Comparison of ENCODE assay signal across 8 mouse cellular contexts in genomic region chr5:140767704-140768141, GRCm38 (mm10). TPM values are rescaled to one million over a fixed set of nuclear protein-coding genes. Genes with fewer than 3 reads are reported as not detected.
DNase-seq lines count a peak whose midpoint lies in the region; ATAC-seq lines count a peak whose summit lies in the region.

No protein-coding gene starts in this region.

- H3K27ac ChIP-seq in hindbrain, embryonic 14.5 days: peak overlapping the region; percentile 74
- peak overlapping the region; percentile 86 for H3K27ac ChIP-seq in lung, embryonic 16.5 days (ENCODE audit: low read length)

- H3K4me2 ChIP-seq in hindbrain, embryonic 14.5 days (replicated peaks): peak overlapping the region; percentile 18; the same call in 1 of the 2 replicates
- peak overlapping the region; percentile 3; the same call in 1 of the 2 replicates for H3K4me2 ChIP-seq in lung, embryonic 16.5 days (ENCODE audit: low read depth, low read length)

- peaks cover 41% of the 10 kb centered on the region for H3K4me1 ChIP-seq in hindbrain, embryonic 14.5 days (replicated peaks; ENCODE audit: control insufficient read depth, insufficient read depth, low read length)
- H3K4me1 ChIP-seq in lung, embryonic 16.5 days (replicated peaks; ENCODE audit: control insufficient read depth, insufficient read depth, low read length): peaks cover 37% of the 10 kb centered on the region

- DNase-seq in adrenal gland, adult (ENCODE audit: inconsistent age in 2 of 2, low spot score in 1 of 2): peak; percentile 93 to 96
- peak; percentile 52 for DNase-seq in gastrocnemius, adult 18-20 months (ENCODE audit: low spot score)
- peak; percentile 58 for DNase-seq in hindbrain, embryonic 14.5 days (ENCODE audit: low spot score)
- peak; percentile 67 to 72 for DNase-seq in layer of hippocampus, postnatal 36 days
- peak; percentile 79 for DNase-seq in retina, embryonic 14.5 days (ENCODE audit: low spot score)

- no peaks in the 10 kb centered on the region for H3K27me3 ChIP-seq in hindbrain, embryonic 14.5 days (ENCODE audit: control insufficient read depth, insufficient read depth, low read length)
- H3K27me3 ChIP-seq in lung, embryonic 16.5 days (ENCODE audit: control insufficient read depth, insufficient read depth, low read depth, low read length): no peaks in the 10 kb centered on the region

- WGBS in hindbrain, embryonic 14.5 days: 4% methylated on average over 9 of the region's 9 CpGs
- 24% methylated on average over 9 of the region's 9 CpGs for WGBS in lung, embryonic 16.5 days

- H3K9ac ChIP-seq in hindbrain, embryonic 14.5 days: peak overlapping the region; percentile 43; the same call in 1 of the 2 replicates
- peak overlapping the region; percentile 29 for H3K9ac ChIP-seq in lung, embryonic 16.5 days (ENCODE audit: low read length)

- 0 out of 2 replicates have a peak, but pooled peaks cover under 1% of the 10 kb centered on the region for H3K36me3 ChIP-seq in hindbrain, embryonic 14.5 days (replicated peaks; ENCODE audit: control insufficient read depth, insufficient read depth)
- H3K36me3 ChIP-seq in lung, embryonic 16.5 days (ENCODE audit: control insufficient read depth, insufficient read depth, low read length): peaks cover 2% of the 10 kb centered on the region; the same call in 1 of the 2 replicates

- no peaks in the 10 kb centered on the region for H3K9me3 ChIP-seq in hindbrain, embryonic 14.5 days (ENCODE audit: control insufficient read depth, low read length)
- no peaks in the 10 kb centered on the region for H3K9me3 ChIP-seq in lung, embryonic 16.5 days (ENCODE audit: control insufficient read depth, low read length)

- peak; percentile 27 for ATAC-seq in common myeloid progenitor, adult 5-6 weeks (replicated peaks; ENCODE audit: low read depth, poor library complexity, severe bottlenecking)
- ATAC-seq in hindbrain, embryonic 14.5 days (ENCODE audit: low FRiP score): peak; percentile 62; the same call in 1 of the 2 replicates
- ATAC-seq in lung, embryonic 16.5 days (ENCODE audit: low read depth): peak; percentile 87
- no peak for ATAC-seq in activated CD4-positive, CD25-positive, alpha-beta regulatory T cell, adult 4 months

- H3K4me3 ChIP-seq in hindbrain, embryonic 14.5 days (replicated peaks; ENCODE audit: low read length): no peak overlapping the region
- no peak overlapping the region for H3K4me3 ChIP-seq in lung, embryonic 16.5 days (ENCODE audit: low read length)

RNA-seq across cellular contexts. Expression of gene Amz1, which starts 43.8 kb away (rescaled TPM):
- total RNA-seq in common myeloid progenitor, adult 5-6 weeks (2017): 0.10 and 2.4 TPM in 2 replicates
- under 1 TPM in 1 of 2 experiments, not detected in 1; 0.36 TPM for total RNA-seq in gastrocnemius, adult 18-20 months (2021)
- 3.7 and 3.9 TPM in 2 replicates for polyA plus RNA-seq in hindbrain, embryonic 14.5 days (2014; fragmentation: Nextera tagmentation; extraction: Ambion mirVana)
- 10 to 100 TPM; 12.1 to 13.0 TPM for total RNA-seq in layer of hippocampus, postnatal 36 days (2021)
- polyA plus RNA-seq in lung, embryonic 16.5 days (2015; fragmentation: Nextera tagmentation; extraction: Ambion mirVana): 1.1 and 1.4 TPM in 2 replicates
- polyA plus RNA-seq in activated CD4-positive, CD25-positive, alpha-beta regulatory T cell, adult 4 months (2017; shearing (Covaris generic)): under 1 TPM in 1 of 2 experiments, not detected in 1; 0.17 TPM
